Mouse (Mus musculus): Measurements from ENCODE around the gene Olfr1290.

The Olfr1290 gene

GRCm38 (mm10) chr2:111493729-111494128 lies at the start of gene Olfr1290:
TSS of gene Olfr1290 (minus strand) at chr2:111493829.
- DNase-seq (ENCODE audit: low spot score) = no peak

GRCm38 (mm10) chr2:111540191-111540590 lies 46.6 kb upstream of the Olfr1290 start, which contains the start of gene Olfr1294:
TSS of gene Olfr1294 (minus strand) at chr2:111540291.
- DNase-seq (ENCODE audit: low spot score) = no peak

- DNase-seq (ENCODE audit: low spot score) = no peak
Observed at GRCm38 (mm10) chr2:111524903-111525302, 31.3 kb upstream of the Olfr1290 start, which contains the start of gene Olfr1293-ps. TSS of gene Olfr1293-ps (plus strand) at chr2:111525203.

GRCm38 (mm10) chr2:111517451-111517850 lies 23.8 kb upstream of the Olfr1290 start:
- DNase-seq (ENCODE audit: low spot score) = no peak

- DNase-seq (ENCODE audit: low spot score) = no peak
Observed at GRCm38 (mm10) chr2:111496880-111497279, 3.3 kb upstream of the Olfr1290 start, which contains the start of gene Olfr1291-ps1. TSS of gene Olfr1291-ps1 (plus strand) at chr2:111497180.

GRCm38 (mm10) chr2:111480519-111480918 lies 13.1 kb downstream of the Olfr1290 start, which contains the start of gene Olfr1289:
TSS of gene Olfr1289 (plus strand) at chr2:111480819.
- DNase-seq (ENCODE audit: low spot score) = no peak

- DNase-seq (ENCODE audit: low spot score) = no peak
Observed at GRCm38 (mm10) chr2:111473801-111474200, 19.8 kb downstream of the Olfr1290 start, which contains the start of gene Olfr1288. TSS of gene Olfr1288 (plus strand) at chr2:111474101.

- DNase-seq (ENCODE audit: low spot score) = no peak
Observed at GRCm38 (mm10) chr2:111448842-111449241, 44.8 kb downstream of the Olfr1290 start, which contains the start of gene Olfr1287. TSS of gene Olfr1287 (plus strand) at chr2:111449142.
